In the genomic region with DNA sequence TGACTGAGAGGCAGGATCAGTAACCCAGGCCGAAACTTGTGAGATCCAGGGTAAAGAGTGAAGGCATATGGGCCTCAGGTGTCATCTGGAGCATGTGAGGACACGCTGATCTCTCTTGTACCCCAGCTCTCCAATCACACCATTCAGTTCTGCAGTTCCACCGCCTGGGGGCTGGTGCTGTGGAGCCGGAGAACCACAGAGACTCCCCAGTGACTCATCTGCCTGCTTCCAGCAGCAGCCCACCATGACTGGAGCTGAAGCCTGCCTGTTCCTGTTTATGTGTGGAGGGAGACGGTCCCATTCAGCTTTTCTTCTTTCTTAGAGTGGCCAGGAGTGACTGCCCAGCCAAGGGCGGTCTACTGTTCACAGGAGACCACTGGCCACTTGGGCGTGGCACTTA, we compare ENCODE assay signal across 14 mouse cellular contexts. TPM values are rescaled to one million over a fixed set of nuclear protein-coding genes. Genes with fewer than 3 reads are reported as not detected.
A peak's percentile ranks its signal among the peaks of the same experiment; 100 is the strongest.
DNase-seq lines count a peak whose midpoint lies in the region; TF ChIP-seq lines count a peak whose summit lies in the region.
"Had no signal": no experiment of that assay in that cellular context is flagged by ENCODE, and none has a peak within 500 bp of the region (broad histone marks: within the 10 kb centered on the region; RNA-seq: fewer than 3 reads in every experiment).

No protein-coding gene starts in this region.

- TF ChIP-seq CTCF in left cerebral cortex, adult 2 months (IDR thresholded peaks at IDR 0.05) = peak; percentile 55
- no peak for TF ChIP-seq CTCF in MEL (IDR thresholded peaks at IDR 0.05 in 2 of 3, conservative IDR thresholded peaks at IDR 0.05 in 1 of 3; ENCODE audit: control insufficient read depth in 1 of 3, insufficient read depth in 1 of 3, low read depth in 2 of 3, low read length in 3 of 3, poor library complexity in 1 of 3, severe bottlenecking in 1 of 3)
- TF ChIP-seq CTCF in cerebellum, adult 2 months (IDR thresholded peaks at IDR 0.05; ENCODE audit: borderline replicate concordance, insufficient read depth, low read depth, low read length) = no peak

- H3K4me3 ChIP-seq in left cerebral cortex, adult 2 months = no peak overlapping the region
- no peak overlapping the region for H3K4me3 ChIP-seq in MEL (ENCODE audit: control insufficient read depth in 1 of 2, insufficient read depth in 1 of 2, low read depth in 2 of 2, low read length in 2 of 2)
- H3K4me3 ChIP-seq in cerebellum, adult 2 months (replicated peaks; ENCODE audit: insufficient read depth, low read depth, low read length) = no peak overlapping the region
- H3K4me3 ChIP-seq: heart, embryonic 13.5 days; hindbrain, embryonic 15.5 days; kidney, embryonic 15.5 days; limb, embryonic 15.5 days; stomach, embryonic 15.5 days had no signal

- no peaks in the 10 kb centered on the region for H3K79me2 ChIP-seq in MEL (ENCODE audit: control insufficient read depth, insufficient read depth, low read length, poor library complexity)

- H3K27ac ChIP-seq in left cerebral cortex, adult 2 months = peak overlapping the region; percentile 47
- H3K27ac ChIP-seq in MEL (ENCODE audit: control insufficient read depth, low read depth, low read length) = no peak overlapping the region
- H3K27ac ChIP-seq in cerebellum, adult 2 months (ENCODE audit: insufficient read depth, low read length) = no peak overlapping the region
- H3K27ac ChIP-seq: heart, embryonic 13.5 days; hindbrain, embryonic 15.5 days; kidney, embryonic 15.5 days; limb, embryonic 15.5 days; stomach, embryonic 15.5 days had no signal

- intact Hi-C loops in left cerebral cortex, adult 2 months (cut with DNase I) = loop anchor here (2.0 to 5.0 kb wide), 3 partner anchors 15 to 49 kb away; partner anchors contain the start of gene Ptpn5
- intact Hi-C loops in left cerebral cortex, postnatal 4 days (cut with DNase I) = no loop called here
- intact Hi-C loops in heart, postnatal 25 days (cut with DNase I) = no loop called here

- no peaks in the 10 kb centered on the region for H3K9me3 ChIP-seq in MEL (replicated peaks; ENCODE audit: insufficient read depth, low read length)
- H3K9me3 ChIP-seq: heart, embryonic 13.5 days; hindbrain, embryonic 15.5 days; kidney, embryonic 15.5 days; limb, embryonic 15.5 days; stomach, embryonic 15.5 days had no signal

- no peak for TF ChIP-seq POLR2A in MEL (IDR thresholded peaks at IDR 0.05; ENCODE audit: control insufficient read depth in 1 of 2, insufficient read depth in 1 of 2, low read depth in 1 of 2, low read length in 2 of 2, poor library complexity in 1 of 2)
- no peak for TF ChIP-seq POLR2A in cerebellum, adult 2 months (IDR thresholded peaks at IDR 0.05; ENCODE audit: borderline replicate concordance, insufficient read depth, low read length)

- no peak overlapping the region for H3K9ac ChIP-seq in MEL (ENCODE audit: control insufficient read depth, low read depth, low read length, poor library complexity, severe bottlenecking)
- H3K9ac ChIP-seq: heart, embryonic 13.5 days; hindbrain, embryonic 15.5 days; kidney, embryonic 15.5 days; limb, embryonic 15.5 days; stomach, embryonic 15.5 days had no signal

- no peaks in the 10 kb centered on the region for H3K4me1 ChIP-seq in MEL (ENCODE audit: control insufficient read depth in 1 of 2, insufficient read depth in 2 of 2, low read length in 2 of 2)
- H3K4me1 ChIP-seq in cerebellum, adult 2 months (ENCODE audit: control insufficient read depth, insufficient read depth, low read length) = no peaks in the 10 kb centered on the region
- H3K4me1 ChIP-seq: heart, embryonic 13.5 days; hindbrain, embryonic 15.5 days; kidney, embryonic 15.5 days; limb, embryonic 15.5 days; stomach, embryonic 15.5 days had no signal

- WGBS in cerebellum, adult 2 months = 70% methylated on average over 7 of the region's 7 CpGs

- no peaks in the 10 kb centered on the region for H3K36me3 ChIP-seq in MEL (ENCODE audit: control insufficient read depth in 1 of 2, insufficient read depth in 2 of 2, low read length in 2 of 2)
- H3K36me3 ChIP-seq: heart, embryonic 13.5 days; kidney, embryonic 15.5 days; limb, embryonic 15.5 days; stomach, embryonic 15.5 days had no signal

- H3K27me3 ChIP-seq in MEL (ENCODE audit: control insufficient read depth in 1 of 2, insufficient read depth in 2 of 2, low read length in 2 of 2) = 0 out of 4 replicates have a peak, but pooled peaks cover 0 to 2% of the 10 kb centered on the region in 2 experiments
- H3K27me3 ChIP-seq in cerebellum, adult 2 months (ENCODE audit: control insufficient read depth, insufficient read depth, low read length) = no peaks in the 10 kb centered on the region
- H3K27me3 ChIP-seq: hindbrain, embryonic 15.5 days; kidney, embryonic 15.5 days; limb, embryonic 15.5 days; stomach, embryonic 15.5 days had no signal

- no peak for TF ChIP-seq RAD21 in MEL (IDR thresholded peaks at IDR 0.05; ENCODE audit: low read depth, low read length)

- no peak for TF ChIP-seq EP300 in MEL (IDR thresholded peaks at IDR 0.05; ENCODE audit: low read depth in 1 of 2, low read length in 2 of 2)

- peak; percentile 60 to 62 for DNase-seq in left cerebral cortex, adult 2 months (ENCODE audit: extremely low spot score in 1 of 2, low spot score in 2 of 2)
- DNase-seq in left cerebral cortex, postnatal 4 days = no peak
- DNase-seq in MEL (ENCODE audit: low read depth, low spot score) = peak; percentile 4
- DNase-seq in c-Kit-positive CD71-negative TER-119-negative erythroid progenitor cells, embryonic 14.5 days (ENCODE audit: low read depth) = peak; percentile 16
- peak; percentile 2 for DNase-seq in mesoderm, embryonic 11.5 days (ENCODE audit: low read depth, low spot score)
- DNase-seq in cerebellum, adult 2 months = no peak
- no peak for DNase-seq in heart, postnatal 25 days (ENCODE audit: low spot score)
- DNase-seq in embryo, embryonic 10 days (ENCODE audit: low spot score) = no peak
- DNase-seq: lung, postnatal 4 days had no signal

TF ChIP-seq in MEL, 35 proteins besides CTCF, POLR2A, EP300 and RAD21:
- TF ChIP-seq JUND (IDR thresholded peaks at IDR 0.05; ENCODE audit: low read depth, low read length) (no peak), ZNF384 (IDR thresholded peaks at IDR 0.05; ENCODE audit: low read depth, low read length) (no peak), ZKSCAN1 (IDR thresholded peaks at IDR 0.05; ENCODE audit: low read depth, low read length) (no peak), BHLHE40 (IDR thresholded peaks at IDR 0.05; ENCODE audit: borderline replicate concordance, low read depth, low read length) (no peak), CHD2 (IDR thresholded peaks at IDR 0.05; ENCODE audit: low read length) (no peak), ZMIZ1 (IDR thresholded peaks at IDR 0.05; ENCODE audit: low read depth, low read length) (no peak), GATA1 (IDR thresholded peaks at IDR 0.05; ENCODE audit: low read depth, low read length) (no peak), TAL1 (IDR thresholded peaks at IDR 0.05; ENCODE audit: low read length) (no peak), MAZ (IDR thresholded peaks at IDR 0.05; ENCODE audit: low read depth, low read length) (no peak), RCOR1 (IDR thresholded peaks at IDR 0.05; ENCODE audit: low read depth, low read length) (no peak), SIN3A (IDR thresholded peaks at IDR 0.05; ENCODE audit: low read length) (no peak), MXI1 (IDR thresholded peaks at IDR 0.05; ENCODE audit: low read depth, low read length) (no peak), CHD1 (IDR thresholded peaks at IDR 0.05; ENCODE audit: low read depth, low read length) (no peak), TCF12 (IDR thresholded peaks at IDR 0.05; ENCODE audit: low read depth, low read length) (no peak)

RNA-seq across cellular contexts. Expression of gene Ptpn5, which starts 35.4 kb away (rescaled TPM):
- total RNA-seq in left cerebral cortex, adult 2 months (2021) = 100 to 1,000 TPM; 171 to 187 TPM
- 100 to 1,000 TPM; 138 to 140 TPM for total RNA-seq in left cerebral cortex, postnatal 4 days (2021)
- total RNA-seq in MEL (2012; rRNA removed) = not detected in 2 replicates
- polyA plus RNA-seq in MEL (2012; ENCODE audit: insufficient read depth in 1 of 2, insufficient read length in 2 of 2, low read depth in 1 of 2, low replicate concordance in 2 of 2, missing spikeins in 1 of 2) = under 1 TPM in 1 of 2 experiments, not detected in 1; 0.03 TPM
- polyA plus RNA-seq in cerebellum, adult 2 months (2012; rRNA removed) = 47.4 and 61.1 TPM in 2 replicates
- total RNA-seq in heart, postnatal 25 days (2021) = not detected

RNA-seq across cellular contexts. Expression of gene Tmem86a, which starts 47.6 kb away (rescaled TPM):
- 10 to 100 TPM; 12.5 to 14.7 TPM for total RNA-seq in left cerebral cortex, adult 2 months (2021)
- total RNA-seq in left cerebral cortex, postnatal 4 days (2021) = 10 to 100 TPM; 10.6 to 12.4 TPM
- 0.23 and 0.27 TPM in 2 replicates for total RNA-seq in MEL (2012; rRNA removed)
- under 1 TPM in 1 of 2 experiments, not detected in 1; 0.54 TPM for polyA plus RNA-seq in MEL (2012; ENCODE audit: insufficient read depth in 1 of 2, insufficient read length in 2 of 2, low read depth in 1 of 2, low replicate concordance in 2 of 2, missing spikeins in 1 of 2)
- 18.1 and 19.0 TPM in 2 replicates for polyA plus RNA-seq in cerebellum, adult 2 months (2012; rRNA removed)
- 10 to 100 TPM; 23.7 to 31.8 TPM for total RNA-seq in heart, postnatal 25 days (2021)

Comparison
In these comparisons a context has a peak if more than half of its experiments do, and no peak if none do; other contexts are left out.
1. DNase-seq: peak in left cerebral cortex, adult 2 months (2 of 2), MEL (single experiment), c-Kit-positive CD71-negative TER-119-negative erythroid progenitor cells, embryonic 14.5 days (single experiment) and mesoderm, embryonic 11.5 days (single experiment); none in left cerebral cortex, postnatal 4 days (single experiment), cerebellum, adult 2 months (0 of 2), heart, postnatal 25 days (single experiment) and embryo, embryonic 10 days (single experiment).
2. RNA of gene Ptpn5, which starts 35.4 kb away (total RNA-seq): 171 to 187 TPM in left cerebral cortex, adult 2 months and 138 to 140 TPM in left cerebral cortex, postnatal 4 days; not detected in MEL and not detected in heart, postnatal 25 days; every median in the first group is over 100 times any median in the second.